Mouse (Mus musculus) cerebellum, adult 2 months (tissue): Measurements from ENCODE around the gene Nudt9. TPM values are rescaled to one million over a fixed set of nuclear protein-coding genes. Genes with fewer than 3 reads are reported as not detected.

ENCODE experiments used
- DNase-seq, 2 experiments: peaks; one replicate each; pipeline ENCODE4 v3.0.0; 2021
- H3K27ac ChIP-seq: fragments of 200-500 bp; 2 replicates; pipeline ENCODE4 v1.5.1; 2012; ENCODE audit warnings: low read length, control low read depth, inconsistent platforms; ENCODE audit not compliant: insufficient read depth
- H3K27me3 ChIP-seq: fragments of 200-500 bp; 2 replicates; pipeline ENCODE4 v1.6.1; 2012; ENCODE audit warnings: inconsistent platforms, mild to moderate bottlenecking, low read length, moderate library complexity; ENCODE audit not compliant: control insufficient read depth, insufficient read depth
- H3K4me1 ChIP-seq: fragments of 200-500 bp; 2 replicates; pipeline ENCODE4 v1.6.1; 2011; ENCODE audit warnings: low read length; ENCODE audit not compliant: control insufficient read depth, insufficient read depth
- H3K4me3 ChIP-seq: fragments of 200-500 bp; replicated peaks from 2 replicates; pipeline ENCODE3; 2011; ENCODE audit warnings: mild to moderate bottlenecking, low read depth, low read length, control low read depth; ENCODE audit not compliant: insufficient read depth
- CTCF ChIP-seq: fragments of 200-500 bp; IDR thresholded peaks from 2 replicates; pipeline ENCODE4 v1.5.1; 2011; ENCODE audit warnings: low read depth, mild to moderate bottlenecking, control low read depth, low read length, moderate library complexity, borderline replicate concordance; ENCODE audit not compliant: insufficient read depth
- POLR2A ChIP-seq: fragments of 200-500 bp; IDR thresholded peaks from 2 replicates; pipeline ENCODE4 v1.6.1; 2011; ENCODE audit warnings: low read length, control low read depth, borderline replicate concordance; ENCODE audit not compliant: insufficient read depth
- WGBS: fragments of 180-500 bp; shearing (Covaris S2); methylation state at CpG from one replicate; pipeline ENCODE4 v1.1.7; 2018; 5-methylcytosine and 5-hydroxymethylcytosine counted together
- polyA plus RNA-seq: library from polyadenylated mRNA; depleted of rRNA; stranded (reverse); fragments of >200 nt; gene quantifications from 2 replicates; pipeline ENCODE4 v1.2.3, GENCODE M21; 2012

Nudt9 gene
- polyA plus RNA-seq, 1 experiment = 78.5 TPM

DNA sequence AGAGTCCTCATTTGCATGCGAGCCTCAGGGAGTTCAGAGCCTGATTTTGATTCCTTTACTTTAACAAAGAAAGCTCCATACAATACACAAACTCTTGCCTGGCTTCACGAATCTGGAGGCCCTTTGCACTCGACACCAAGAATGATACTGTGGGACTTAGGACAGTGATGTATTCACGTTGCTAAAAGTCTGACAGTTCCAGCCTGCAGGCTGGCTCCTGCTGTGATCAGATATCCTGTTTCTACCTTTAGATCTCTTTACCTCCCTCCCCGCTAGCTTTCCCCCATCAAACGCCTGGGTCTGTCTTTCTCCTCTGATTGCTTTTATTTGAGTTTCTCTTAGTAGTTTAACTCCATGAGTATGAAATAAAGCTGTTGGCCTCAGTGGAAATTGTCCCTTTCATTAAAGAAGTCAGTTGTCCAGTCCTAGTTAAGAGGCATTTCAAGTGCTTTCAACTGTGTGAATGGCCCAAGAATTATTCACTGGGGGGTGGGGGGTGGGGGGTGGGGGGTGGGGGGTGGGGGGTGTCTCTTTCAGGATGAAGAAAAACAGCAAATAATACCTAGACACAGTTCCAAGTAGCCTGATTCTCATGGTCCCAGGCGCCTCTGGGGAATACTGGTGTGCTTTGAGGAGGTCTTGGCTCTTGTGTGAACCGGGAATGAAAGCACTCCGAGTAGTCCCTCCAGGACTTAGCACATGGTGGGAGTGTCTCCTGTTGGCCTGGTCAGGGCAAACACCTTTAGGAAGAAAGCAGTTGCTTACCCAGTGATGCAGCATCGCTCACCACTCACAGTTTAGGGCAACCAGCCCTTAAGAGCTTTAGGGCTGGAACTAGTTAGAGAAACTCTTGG, 55.8 kb downstream of the Nudt9 start:
- 35% methylated on average over 10 of the region's 10 CpGs for WGBS
- H3K4me3 ChIP-seq = no peak overlapping the region
- no peaks in the 10 kb centered on the region for H3K27me3 ChIP-seq
- H3K27ac ChIP-seq = no peak overlapping the region
- no peaks in the 10 kb centered on the region for H3K4me1 ChIP-seq
- DNase-seq = no peak
- TF ChIP-seq CTCF (no peak), POLR2A (no peak)

DNA sequence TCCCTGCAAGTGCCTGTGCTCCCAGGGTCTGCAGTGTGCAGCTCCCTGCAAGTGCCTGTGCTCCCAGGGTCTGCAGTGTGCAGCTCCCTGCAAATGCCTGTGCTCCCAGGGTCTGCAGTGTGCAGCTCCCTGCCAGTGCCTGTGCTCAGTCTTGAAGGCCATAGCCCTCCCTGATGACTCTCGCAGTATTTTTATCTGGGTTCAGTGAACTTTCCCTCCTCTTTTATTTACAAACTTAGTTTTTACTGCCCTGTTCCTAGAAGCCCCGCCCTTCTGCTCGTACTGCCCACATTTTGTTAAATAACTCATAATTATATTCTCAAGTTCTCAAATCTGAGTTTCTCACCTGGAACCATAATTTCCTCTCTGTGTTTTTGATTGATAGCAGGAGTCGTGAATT, 57.1 kb downstream of the Nudt9 start:
- TF ChIP-seq CTCF (no peak), POLR2A (no peak)
- WGBS = 80% methylated on average over 4 of the region's 4 CpGs
- no peaks in the 10 kb centered on the region for H3K27me3 ChIP-seq
- H3K27ac ChIP-seq = no peak overlapping the region
- H3K4me3 ChIP-seq = no peak overlapping the region
- H3K4me1 ChIP-seq = no peaks in the 10 kb centered on the region
- DNase-seq = no peak

DNA sequence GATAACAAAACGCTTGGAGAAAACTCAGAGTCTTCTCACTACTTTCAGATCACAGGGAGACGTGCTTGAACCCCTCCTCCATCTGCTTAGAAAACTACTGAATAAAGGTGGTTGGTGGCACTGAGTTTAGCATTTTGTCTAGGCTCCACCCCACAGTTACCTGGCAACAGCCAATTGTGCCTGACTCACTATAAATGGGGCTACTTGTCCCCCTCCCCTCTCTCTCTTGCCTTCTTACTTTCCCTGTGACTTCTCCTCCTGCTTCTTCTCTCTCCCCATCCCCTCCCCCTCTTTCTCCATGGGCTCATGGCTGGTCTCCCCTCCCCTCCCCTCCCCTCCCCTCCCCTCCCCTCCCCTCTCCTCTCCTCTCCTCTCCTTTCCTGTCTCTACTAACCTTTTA, 58.0 kb downstream of the Nudt9 start:
- DNase-seq = no peak
- no peak for TF ChIP-seq CTCF
- TF ChIP-seq POLR2A = no peak
- H3K4me1 ChIP-seq = peaks cover 3% of the 10 kb centered on the region
- 78% methylated on average over 2 of the region's 2 CpGs for WGBS
- H3K27ac ChIP-seq = no peak overlapping the region; the same call in 1 of the 2 replicates
- no peak overlapping the region for H3K4me3 ChIP-seq
- H3K27me3 ChIP-seq = no peaks in the 10 kb centered on the region

DNA sequence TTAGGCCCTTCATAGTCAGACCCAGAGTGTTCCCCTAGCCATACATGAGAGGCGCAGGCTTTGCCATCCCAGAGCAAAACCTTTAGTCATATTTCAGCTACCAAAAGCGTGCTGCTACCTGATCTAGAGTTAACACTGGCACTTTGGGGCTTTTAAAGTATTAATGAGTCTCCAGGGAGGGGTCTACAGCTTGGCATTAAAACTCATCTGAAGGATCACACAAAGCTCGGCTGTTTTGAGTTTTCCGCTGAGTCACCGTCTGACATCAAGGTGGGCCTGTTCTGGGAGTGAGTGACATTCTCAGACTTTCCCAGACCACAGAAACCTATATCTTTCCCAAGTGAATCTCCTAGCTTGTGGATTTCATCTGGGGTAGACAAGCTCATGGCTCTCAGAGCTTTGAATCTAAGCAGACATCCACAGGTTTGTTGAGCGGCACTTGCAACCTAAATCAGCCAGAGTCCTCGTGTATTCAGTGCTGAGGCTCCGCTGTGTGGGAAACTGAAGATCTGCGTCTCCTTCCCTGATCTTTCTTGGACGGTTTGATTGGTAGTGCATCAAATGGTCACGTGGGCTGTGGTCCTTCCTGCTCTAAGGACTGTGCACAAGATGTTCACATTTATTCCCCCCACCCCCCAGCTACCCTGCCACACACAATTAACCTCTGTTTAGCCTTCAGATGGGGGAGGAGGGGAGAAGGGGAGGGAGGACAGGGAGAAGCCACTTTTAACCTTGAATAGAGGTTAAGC, 62.2 kb downstream of the Nudt9 start:
- Histone ChIP-seq H3K4me3 (peak overlapping the region; percentile 66), H3K4me1 (peaks cover 6% of the 10 kb centered on the region), H3K27ac (peak overlapping the region; percentile 17), H3K27me3 (no peaks in the 10 kb centered on the region)
- peak in 1 of 2 experiments; percentile 21 for DNase-seq
- WGBS = 76% methylated on average over 11 of the region's 11 CpGs
- no peak for TF ChIP-seq CTCF
- no peak for TF ChIP-seq POLR2A

DNA sequence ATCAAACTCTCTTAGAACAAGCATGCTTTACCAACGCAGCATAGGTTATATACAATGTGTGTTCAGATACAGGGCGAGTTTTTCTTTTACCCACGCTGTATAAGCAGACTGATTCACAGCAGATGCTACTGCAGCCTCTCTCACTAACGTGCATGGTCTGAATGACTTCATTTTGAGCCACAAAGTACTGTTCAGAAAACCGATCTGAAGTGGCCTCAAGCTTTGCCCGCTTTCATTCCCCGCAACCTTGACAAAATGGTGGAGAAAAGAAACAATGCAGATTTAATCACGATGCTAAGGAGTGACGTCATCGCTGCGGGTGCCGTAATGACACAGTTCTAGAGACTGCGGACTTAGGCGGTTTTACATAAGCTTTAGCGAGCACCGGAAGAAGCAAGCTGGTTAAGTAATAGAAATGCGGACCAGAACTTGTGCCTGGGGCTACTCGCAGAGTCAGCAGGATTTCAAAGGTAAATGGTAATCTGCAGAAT, 62.8 kb downstream of the Nudt9 start:
- Histone ChIP-seq H3K27ac (peak overlapping the region; percentile 46; the same call in 1 of the 2 replicates), H3K27me3 (no peaks in the 10 kb centered on the region), H3K4me1 (peaks cover 6% of the 10 kb centered on the region), H3K4me3 (peak overlapping the region; percentile 66)
- peak; percentile 59 to 63 for DNase-seq
- WGBS = 7% methylated on average over 18 of the region's 18 CpGs
- TF ChIP-seq POLR2A = no peak; the same call in 1 of the 2 replicates
- no peak for TF ChIP-seq CTCF

DNA sequence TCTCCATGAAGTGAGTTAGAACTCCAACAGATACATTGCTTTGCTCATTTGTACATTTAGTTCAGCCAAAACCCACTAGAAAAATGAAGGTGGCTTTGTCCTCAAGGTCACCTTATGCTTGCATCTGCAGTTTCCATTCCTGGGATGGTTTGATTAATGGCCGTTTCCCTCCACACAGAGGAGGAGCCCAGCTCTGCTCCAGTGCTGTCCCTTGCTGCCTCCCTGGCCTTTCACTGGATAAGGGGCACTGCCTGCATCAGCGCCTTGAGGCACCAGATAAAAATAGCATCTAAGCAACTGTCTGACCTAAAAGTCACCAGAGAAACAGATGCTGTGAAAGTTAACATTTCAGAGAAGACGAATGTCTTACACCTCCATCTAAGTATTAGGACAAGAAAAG, 63.4 kb downstream of the Nudt9 start:
- WGBS = 70% methylated on average over 3 of the region's 3 CpGs
- no peaks in the 10 kb centered on the region for H3K27me3 ChIP-seq
- H3K4me1 ChIP-seq = peaks cover 6% of the 10 kb centered on the region
- no peak for DNase-seq
- TF ChIP-seq POLR2A (no peak), CTCF (no peak)
- peak overlapping the region; percentile 71; the same call in 1 of the 2 replicates for H3K27ac ChIP-seq
- peak overlapping the region; percentile 66 for H3K4me3 ChIP-seq

DNA sequence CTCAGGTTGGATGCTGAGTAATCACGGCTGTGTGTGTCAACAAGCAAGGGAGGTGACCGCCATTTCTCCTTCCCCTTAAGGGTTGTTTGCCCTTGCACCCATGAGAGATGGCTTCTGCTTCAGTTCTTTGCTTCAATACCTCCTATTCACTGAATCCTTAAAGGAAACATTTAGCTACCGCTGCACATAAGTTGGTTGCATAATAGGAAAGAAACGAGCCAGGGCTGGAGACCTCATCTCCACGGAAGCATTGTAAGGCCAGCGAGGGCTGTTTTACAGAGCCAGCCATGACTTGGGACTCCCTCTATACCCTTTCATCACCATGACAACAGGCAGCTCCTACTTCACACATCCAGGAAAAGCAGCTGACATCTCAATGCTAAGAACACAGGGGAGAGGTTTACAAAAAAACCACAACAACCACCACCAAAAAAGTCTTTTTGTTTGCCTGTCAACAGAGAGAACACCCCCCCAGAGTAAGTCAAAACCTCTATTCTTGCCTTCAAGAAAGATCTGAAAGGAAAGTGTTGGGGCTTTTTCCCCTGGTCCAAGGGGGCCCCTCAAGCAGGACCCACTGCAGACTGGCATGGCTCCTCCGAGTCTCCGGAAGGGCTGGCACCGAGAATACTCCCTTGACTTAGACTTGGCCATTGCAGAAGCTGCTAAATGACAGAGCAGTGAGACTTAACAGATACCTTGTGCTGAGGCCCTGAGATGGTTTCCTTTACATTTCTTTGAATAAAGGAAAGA, 64.2 kb downstream of the Nudt9 start:
- H3K27ac ChIP-seq = peak overlapping the region; percentile 71; the same call in 1 of the 2 replicates
- WGBS = 61% methylated on average over 9 of the region's 9 CpGs
- H3K4me1 ChIP-seq = peaks cover 6% of the 10 kb centered on the region
- DNase-seq = peak; percentile 18 to 48
- no peak for TF ChIP-seq CTCF
- TF ChIP-seq POLR2A = no peak
- H3K27me3 ChIP-seq = no peaks in the 10 kb centered on the region
- no peak overlapping the region for H3K4me3 ChIP-seq

DNA sequence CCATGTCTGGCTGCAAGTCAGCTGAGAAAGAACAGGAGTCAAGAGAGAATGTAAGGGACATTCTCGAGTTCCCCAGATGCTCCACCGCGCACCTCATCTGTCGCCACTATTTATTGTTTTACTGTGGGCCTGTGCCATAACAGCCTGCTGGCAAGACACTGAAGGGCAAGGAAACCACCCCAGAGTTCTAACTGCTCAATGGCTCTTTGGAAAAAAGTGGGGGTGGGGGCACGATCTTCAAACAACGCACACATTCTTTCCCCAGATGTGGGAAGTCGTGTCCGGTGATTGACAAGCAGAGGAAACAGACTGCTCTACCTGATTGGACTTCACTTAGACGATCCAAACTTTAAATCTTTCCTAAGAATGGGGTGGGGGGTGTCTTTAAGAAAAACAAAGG, 65.9 kb downstream of the Nudt9 start:
- no peaks in the 10 kb centered on the region for H3K27me3 ChIP-seq
- H3K4me3 ChIP-seq = peak overlapping the region; percentile 42
- H3K4me1 ChIP-seq = peaks cover 6% of the 10 kb centered on the region
- 40% methylated on average over 9 of the region's 9 CpGs for WGBS
- H3K27ac ChIP-seq = peak overlapping the region; percentile 34; the same call in 1 of the 2 replicates
- no peak for TF ChIP-seq CTCF
- TF ChIP-seq POLR2A = no peak
- DNase-seq = peak in 1 of 2 experiments; percentile 15
